Mouse (Mus musculus) mouse embryonic stem cell (cell line): ENCODE results near the gene Jmjd6.
"Not testable (repeated sequence)": the region's sequence is repeated elsewhere in the genome, so short reads cannot be mapped to it uniquely, and the experiment has no call there.

ENCODE experiments used
- in situ Hi-C, 2 experiments: fragments of 300-500 bp; cut with MboI; formaldehyde crosslinking; loops; 1 replicate in 1 of 2; 3 replicates in 1 of 2; pipeline ENCODE4 v1.14.3; 2019 to 2020; ENCODE audit warnings: low sequenced_read_pairs in 2 of 2, low pct_unique_long_range_greater_than_20kb in 1 of 2, mixed read lengths in 1 of 2; ENCODE audit not compliant: unreplicated experiment in 1 of 2

Jmjd6 gene

DNA sequence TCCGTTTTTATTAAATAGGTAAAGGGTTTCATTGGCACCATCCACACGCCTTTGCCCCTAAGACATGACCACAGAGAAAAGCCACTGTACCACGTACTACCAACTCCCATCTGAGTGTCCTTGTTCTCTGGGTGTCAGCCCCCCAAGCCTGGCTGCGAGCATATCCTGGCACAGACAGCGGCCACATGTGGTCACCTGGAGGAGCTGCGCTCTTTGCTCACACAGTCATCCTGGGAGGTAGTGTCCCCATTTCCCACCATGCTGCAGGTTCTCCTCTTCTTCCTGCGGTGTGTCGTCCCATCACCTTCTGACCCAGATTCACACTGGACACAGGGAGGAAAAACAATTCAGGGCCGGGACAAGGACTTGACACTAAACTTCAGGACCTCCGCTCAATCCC lies 5.8 kb downstream of the Jmjd6 start:
- in situ Hi-C loops, result no loop called here

DNA sequence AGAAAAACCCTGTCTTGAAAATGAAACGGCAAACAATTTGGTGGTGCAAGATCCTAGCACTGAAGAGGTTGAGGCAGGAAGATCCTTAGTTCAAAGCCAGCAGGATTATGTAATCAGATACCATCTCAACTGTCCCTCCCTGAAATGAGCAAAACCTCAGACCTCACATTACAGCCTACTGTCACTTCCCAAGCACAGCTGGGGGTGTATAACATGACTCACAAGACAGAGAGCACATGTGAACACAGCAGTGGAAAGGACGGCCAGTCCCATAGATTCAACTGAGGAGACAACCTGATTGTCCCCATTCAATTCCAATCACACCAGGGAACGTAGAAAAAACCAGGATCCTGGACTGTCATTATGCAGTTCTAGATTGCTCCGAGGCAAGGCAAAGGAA lies 7.0 kb downstream of the Jmjd6 start:
- in situ Hi-C loops, result no loop called here

DNA sequence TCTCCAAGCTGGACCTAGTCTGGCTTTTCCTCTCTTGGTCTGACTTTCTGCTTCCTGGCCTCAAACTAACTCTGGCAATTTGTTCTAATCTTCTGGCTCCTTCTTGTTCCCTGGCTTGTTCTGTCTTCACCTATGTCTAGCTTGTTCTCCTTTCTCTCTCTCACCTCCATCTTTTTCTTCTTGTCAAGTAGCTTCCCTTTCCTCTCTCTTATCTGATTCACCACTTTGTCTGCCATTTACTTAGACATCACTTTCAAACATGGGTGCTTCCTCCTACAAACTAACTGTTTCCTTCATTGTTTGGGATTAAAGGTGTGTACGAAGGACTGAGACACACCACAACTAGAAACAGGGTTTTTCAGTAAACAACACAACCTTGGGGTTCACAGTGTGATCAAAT lies 8.3 kb downstream of the Jmjd6 start:
- in situ Hi-C loops, result no loop called here

DNA sequence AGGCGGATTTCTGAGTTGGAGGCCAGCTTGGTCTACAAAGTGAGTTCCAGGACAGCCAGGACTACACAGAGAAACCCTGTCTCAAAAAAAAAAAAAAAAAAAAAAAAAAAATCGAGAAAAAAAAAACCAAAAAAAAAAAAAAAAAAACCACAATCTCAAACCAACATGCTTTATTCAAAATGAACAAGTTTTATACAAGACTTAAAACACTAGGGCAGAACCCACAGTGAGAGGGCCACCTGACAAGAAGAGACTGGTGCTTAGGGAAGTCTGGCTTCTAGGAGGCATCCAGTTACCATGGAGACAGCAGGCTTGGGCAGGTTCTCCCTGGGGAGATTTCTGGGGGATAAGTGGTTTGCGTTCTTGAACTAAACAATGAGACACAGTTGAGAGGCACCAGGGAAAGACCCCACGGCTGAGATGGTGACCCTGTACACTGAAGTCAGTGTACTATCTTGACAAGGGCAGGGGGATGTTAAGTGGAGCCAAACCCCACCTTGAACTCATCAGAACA lies 11.0 kb downstream of the Jmjd6 start:
- in situ Hi-C loops, result no loop called here

DNA sequence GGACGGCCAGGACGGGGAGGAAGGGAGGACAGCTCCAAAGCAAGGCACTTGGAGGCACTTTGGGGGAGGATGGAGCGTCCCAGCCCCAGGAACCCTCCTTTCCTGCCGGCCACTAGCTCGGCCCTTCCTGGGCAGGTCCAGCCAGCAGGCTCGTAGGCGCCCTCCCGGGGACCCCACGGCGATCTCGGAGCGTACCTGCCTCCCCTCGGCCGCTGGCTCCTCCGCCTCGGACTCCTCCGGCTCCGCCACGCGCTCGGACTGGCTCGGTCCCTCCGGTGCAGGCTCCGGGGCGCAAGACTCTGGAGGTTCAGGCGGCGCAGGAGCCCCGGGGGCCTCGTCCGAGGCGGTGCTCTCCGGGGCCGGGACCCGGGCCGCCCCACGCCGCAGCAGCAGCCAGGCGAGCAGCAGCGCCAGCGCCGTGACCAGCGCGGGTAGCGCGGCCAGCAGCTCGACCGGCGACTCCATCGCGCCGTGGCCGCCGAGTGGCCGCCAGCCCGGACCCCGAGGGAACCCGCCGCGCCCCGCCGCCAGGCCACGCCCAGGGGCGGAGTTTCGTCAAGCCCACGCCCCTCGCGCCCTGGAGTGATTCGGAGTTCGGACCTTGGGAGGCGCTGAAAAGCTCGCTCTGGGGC lies 15.6 kb downstream of the Jmjd6 start, which contains the start of gene Mxra7:
Gene Mxra7, minus strand, starts transcription at position 513 of the 632 bp plus-strand sequence.
- in situ Hi-C loops, result no loop called here

DNA sequence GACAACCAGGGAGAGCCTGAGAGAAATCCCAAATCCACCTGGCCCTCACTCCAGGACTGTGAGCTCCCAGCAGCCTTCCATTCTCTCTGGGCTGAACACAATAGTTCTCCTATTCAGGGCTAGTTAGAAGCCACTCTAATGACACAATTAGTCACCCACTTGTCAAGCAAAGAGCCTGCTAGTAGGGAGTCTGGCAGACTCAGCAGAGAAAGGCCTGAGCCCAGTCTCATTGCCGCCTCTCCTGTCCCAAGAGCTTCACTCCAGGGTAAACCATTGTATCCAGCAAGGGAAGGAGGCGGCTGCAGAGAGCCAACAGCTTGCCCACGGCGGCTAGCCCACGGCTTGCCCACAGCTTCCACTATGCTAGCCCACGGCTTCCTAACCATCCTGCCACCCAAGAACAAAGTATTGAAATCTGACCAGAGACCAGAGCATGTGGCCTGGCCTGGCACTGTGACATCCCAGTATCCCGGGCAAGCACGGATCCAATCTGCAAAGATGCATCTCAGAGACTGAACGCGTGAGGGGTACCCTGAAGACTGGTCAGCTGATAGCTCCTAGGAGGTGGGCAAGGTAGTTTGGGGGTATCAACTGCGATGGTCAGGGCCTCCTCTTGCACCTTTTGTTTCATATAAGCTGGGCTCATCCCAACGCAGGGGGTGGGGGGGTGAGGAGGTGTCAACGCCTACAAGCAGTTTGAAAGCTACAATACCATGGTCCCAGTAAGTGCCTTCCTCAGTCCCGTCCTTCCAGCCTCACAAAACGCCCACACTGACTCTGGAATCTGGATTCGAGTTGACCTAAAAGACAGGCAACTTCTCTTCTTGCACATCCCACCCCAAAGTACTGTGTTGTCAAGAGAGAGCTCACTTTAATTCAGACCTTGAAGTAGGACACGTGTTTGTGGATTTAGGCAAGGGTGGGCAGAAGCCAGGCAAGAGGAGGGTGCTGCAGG lies 16.4 kb downstream of the Jmjd6 start:
- in situ Hi-C loops, result no loop called here

DNA sequence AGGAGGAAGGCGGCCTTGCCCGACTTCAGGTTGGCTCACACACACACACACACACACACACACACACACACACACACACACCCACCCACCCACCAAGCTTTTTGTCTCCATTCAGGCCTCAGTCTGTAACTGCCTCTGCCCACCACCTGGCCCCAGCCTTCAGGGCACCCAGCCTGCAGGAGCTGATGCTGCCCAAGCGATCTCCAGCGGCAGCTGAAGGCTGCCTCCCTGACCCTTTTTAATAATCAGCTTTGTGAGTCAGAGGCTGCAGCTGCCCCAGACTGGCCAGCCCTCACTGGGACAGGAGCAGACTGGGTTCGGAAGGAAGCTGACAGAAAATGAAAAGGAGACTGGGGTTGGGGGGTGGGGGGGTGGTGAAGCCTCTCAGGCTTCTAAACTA lies 18.0 kb downstream of the Jmjd6 start:
- in situ Hi-C loops, result no loop called here

DNA sequence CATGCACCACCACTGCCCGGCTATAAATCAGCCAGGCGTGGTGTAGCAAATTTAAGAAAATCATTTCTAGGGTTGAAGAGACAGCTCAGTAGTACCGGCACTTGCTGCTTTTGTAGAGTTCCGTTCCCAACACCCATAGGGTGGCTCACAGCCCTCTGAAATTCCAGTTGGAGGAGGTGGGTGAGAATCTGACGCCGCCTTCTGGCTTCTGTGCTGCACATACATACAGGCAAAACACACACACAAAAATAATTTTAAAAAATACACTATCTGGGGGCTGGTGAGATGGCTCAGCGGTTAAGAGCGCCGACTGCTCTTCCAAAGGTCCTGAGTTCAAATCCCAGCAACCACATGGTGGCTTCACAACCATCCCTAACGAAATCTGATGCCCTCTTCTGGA lies 19.4 kb downstream of the Jmjd6 start:
- in situ Hi-C loops, result not testable (repeated sequence)

DNA sequence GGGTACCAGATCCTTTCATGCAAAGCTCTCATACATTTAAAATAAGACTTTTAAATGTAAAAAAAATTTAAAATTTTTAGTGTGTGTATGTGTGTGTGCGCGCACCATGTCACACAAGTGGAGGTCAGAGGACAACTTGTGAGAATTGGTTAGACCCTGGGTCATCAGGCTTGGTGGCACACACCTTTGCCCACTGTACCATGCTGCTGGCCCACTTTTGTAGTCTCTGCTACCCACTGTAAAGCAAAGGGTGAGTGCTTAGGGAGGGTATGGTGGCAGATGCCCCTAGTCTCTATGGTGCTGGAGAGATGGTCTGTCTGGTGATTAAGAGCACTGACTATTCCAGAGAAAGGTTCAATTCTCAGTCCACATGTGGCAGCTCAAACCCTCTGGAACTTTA lies 20.0 kb downstream of the Jmjd6 start:
- in situ Hi-C loops, result no loop called here

DNA sequence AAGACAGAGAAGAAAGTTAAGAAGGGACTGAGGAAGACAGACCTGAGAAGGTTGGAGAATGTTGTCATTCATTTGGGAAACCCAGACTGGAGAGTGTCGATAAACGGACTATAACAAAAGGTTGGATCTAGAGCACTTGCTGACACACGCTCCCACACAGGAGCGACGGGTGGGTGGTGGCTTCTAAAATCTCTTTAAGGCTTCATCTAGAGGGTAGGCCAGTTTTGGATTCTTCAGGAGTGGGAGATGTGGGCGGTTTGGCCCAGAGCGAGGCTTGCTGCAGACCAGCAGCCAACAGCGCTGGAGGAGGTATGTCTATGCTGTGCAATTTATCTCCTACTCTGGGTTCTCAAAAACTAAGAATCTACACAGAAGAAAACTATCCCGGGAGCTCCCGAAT lies 20.6 kb downstream of the Jmjd6 start:
- in situ Hi-C loops, result no loop called here

DNA sequence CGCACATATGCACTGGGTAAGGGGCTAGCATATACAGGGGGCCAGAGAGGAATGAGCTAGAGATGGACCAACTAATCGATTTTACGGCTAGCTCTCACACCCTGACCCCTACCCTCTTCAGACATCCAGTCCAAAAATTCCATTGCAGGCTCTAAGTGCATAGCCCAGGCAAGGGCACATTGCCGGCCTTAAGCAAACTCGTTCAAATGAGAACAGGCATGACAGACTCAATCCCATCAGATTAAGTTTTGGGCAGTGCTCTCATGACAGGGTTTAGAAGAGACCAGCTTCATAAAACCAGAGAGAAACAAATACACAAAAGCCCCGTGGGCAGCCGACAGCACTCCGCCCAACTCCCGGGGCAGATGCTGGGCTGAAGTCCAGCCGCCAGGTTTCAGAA lies 21.0 kb downstream of the Jmjd6 start:
- in situ Hi-C loops, result no loop called here

DNA sequence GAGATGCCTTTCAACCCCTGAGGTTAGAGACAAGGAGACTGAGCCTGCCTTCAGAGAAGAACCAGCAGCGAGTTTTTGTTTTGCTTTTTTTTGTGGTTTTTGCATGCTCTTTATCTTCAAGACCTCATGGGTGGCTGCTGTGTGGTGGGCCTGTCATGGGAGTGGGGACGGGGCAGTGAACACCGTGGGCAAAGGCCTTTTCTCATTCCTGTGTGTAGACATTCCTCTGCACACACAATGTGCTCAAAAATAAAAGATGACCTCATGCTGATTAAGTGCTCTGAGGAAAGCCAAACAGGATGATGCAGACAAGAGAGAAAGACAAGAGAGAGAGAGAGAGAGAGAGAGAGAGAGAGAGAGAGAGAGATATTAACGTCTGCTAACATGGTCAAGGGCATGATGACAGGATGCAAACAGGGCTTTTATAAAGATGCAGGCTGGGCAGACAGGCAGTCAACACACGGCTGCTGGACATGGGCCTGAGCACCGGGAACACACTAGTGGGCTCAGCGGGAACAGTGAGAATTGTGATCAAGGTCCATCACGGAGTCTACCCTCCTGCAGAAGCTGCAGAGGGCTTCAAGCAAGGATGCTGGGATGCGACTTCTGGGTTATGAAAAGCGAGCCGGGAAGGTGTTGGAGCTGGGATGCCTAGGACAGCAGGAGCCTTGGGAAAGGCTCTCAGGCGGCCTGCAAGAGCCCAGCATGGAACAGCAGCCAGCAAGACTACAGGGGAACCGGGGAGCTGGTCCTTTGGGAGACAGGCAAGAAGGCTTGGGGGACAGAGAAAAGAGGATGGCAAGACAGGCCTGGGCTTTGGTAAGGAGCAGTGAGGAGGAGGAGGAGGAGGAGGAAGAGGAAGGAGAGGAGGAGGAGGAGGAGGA lies 21.9 kb downstream of the Jmjd6 start:
- in situ Hi-C loops, result no loop called here

DNA sequence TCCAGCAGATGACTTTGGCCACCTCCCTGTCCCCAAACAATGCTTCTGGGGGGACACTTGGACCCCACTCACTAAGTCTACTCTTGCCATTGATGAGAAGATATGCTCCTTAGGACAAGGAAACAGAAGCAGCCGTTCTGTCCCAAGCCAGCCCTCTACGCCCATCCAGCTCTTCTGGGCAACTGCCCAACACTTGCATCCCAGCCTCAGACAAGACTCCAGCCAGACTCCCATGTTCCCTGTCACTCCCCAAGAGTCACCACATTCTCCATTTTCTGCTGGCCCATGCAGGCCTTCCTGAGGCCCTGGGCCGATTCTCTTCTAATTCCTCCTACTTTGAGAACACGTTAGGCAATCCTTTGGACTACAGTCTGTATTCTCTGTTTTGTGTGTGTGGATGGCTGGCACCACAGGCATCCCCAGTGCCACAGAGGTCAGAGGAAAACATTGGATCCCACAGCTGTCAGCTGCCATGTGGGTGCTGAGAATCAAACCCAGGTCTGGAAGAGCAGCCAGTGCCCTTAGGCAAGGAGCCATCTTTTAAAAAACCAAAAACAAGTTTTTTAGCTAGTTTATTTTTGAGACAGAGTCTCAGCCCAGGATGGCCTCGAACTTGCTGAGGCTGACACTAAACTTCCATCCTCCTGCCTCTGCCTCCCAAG lies 23.2 kb downstream of the Jmjd6 start:
- in situ Hi-C loops, result no loop called here

DNA sequence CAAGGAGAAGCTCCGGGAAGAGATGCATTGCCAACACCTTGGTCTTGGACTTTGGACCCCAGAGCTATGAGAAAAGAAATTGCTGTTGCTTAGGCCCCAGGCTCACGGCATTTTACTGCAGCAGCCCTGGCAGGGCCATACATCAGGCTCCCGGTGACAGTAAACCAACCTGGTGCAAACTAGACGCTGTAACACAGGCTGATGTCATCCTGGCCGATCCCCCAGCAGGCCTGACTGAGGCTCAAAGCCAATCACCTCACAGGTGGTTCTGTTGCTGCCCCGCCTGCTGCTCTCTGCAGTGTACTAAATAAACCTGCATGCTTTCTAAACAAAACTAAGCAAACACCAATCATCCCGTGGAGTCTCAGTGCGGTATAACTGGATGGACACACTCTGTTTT lies 24.5 kb downstream of the Jmjd6 start:
- in situ Hi-C loops, result no loop called here

DNA sequence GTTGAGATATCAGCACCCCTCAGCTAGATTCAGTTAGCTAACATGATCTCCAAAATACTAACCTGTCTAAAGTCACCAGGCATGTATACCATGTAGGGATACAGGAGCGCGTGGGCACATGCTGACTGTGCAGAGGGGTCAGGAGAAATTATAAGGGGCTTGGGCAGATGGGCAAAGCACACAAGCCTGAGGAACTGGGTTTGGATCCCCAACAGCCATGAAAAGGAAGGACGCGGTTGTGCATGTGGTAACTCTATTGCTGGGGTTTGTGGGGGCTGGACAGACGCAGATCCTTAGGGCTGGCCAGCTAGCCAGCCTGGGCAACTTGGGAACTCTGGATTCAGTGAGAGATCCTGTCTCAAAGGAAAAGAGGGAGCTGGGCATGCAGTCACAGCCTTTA lies 25.7 kb downstream of the Jmjd6 start:
- in situ Hi-C loops, result no loop called here

DNA sequence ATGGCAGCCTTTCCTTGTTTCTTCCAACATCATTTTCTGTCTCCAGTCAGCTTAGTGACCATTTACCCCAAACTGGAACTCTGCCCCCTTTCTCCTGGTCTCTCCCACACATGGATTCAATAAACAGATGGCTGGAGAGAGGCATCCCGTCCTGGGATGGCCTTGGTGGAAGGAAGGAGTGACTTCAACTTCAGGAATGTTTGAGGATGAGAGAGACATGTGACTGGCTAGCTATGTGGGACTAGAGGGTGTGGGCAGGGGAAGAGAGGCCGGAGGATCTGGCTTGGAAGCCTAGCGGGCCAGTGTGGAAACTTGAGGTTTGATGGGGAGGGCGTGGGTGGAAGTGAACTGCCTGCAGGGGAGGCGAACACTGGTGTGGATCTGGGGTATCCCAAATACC lies 26.5 kb downstream of the Jmjd6 start:
- in situ Hi-C loops, result no loop called here

DNA sequence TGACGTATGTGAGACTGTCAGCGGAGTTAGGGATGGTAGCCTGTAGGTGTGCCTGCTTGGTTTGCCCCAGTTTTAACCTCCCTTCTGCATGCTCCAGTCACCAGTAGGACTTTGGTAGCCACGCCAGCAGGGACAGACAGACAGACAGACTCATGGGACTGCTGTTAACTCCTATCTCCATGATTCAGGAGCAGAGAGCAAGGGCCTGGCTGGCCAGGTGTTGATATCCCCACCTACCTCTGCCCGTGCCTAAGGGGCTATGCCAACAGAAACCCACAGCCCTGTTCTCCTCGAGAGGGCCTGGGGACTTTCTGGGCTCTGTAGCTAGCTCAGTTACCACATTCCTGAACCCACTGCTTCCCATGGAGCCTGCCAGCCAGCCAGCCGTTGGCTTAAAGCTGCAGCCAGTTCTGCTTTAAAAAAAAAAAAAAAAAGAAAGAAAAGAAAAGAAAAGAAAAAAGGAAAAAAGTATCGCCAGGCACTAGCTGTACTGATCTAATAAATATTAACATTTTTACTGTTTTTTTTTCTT lies 28.3 kb downstream of the Jmjd6 start:
- in situ Hi-C loops, result no loop called here
